Mouse (Mus musculus): ENCODE measurements at regions not wholly inside any gene's neighbourhood (a gene's known extent, or its start where the extent isn't known, plus 50 kb on each side); places are given as distances from the start of the nearest gene placed in this dataset.

- Histone ChIP-seq H3K36me3 (ENCODE audit: control insufficient read depth, insufficient read depth) (no peaks in the 10 kb centered on the region), H3K27me3 (replicated peaks; ENCODE audit: control insufficient read depth, insufficient read depth, low read length) (no peaks in the 10 kb centered on the region), H3K9me3 (ENCODE audit: control insufficient read depth) (no peaks in the 10 kb centered on the region), H3K27ac (ENCODE audit: low read depth, low read length) (no peak overlapping the region), H3K9ac (ENCODE audit: low read depth, low read length) (no peak overlapping the region), H3K4me1 (replicated peaks; ENCODE audit: control insufficient read depth, insufficient read depth, low read length) (0 out of 2 replicates have a peak, but pooled peaks cover 3% of the 10 kb centered on the region), H3K4me3 (ENCODE audit: low read depth, low read length) (no peak overlapping the region), H3K4me2 (replicated peaks; ENCODE audit: low read depth) (no peak overlapping the region)
- ATAC-seq = no peak
- TF ChIP-seq CTCF (IDR thresholded peaks at IDR 0.05; ENCODE audit: low read depth) = no peak
- 64% methylated on average over 13 of the region's 13 CpGs for WGBS
These were observed 65.4 kb upstream of the Mitf start for GRCm38 (mm10) chr6:97741427-97741826.

DNA sequence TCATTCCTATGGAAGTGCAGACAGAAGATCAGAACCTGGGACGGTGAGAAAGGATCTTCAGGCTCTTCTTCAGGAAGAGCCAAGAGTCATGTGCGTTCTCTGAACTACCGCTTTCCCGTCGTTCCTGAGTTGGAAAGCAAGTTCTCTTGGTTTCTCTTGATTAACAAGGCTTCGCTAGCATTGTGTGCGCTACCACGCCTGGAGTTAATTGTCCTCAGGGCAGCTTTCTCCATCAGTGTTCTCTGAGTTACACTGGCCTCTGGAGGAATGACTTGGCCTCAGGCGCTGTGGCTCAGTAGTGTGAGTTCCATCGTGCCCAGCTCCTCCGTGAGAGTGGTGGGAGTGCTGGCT, 66.0 kb upstream of the Mitf start:
- Histone ChIP-seq H3K4me2 (replicated peaks; ENCODE audit: low read depth) (no peak overlapping the region), H3K27ac (ENCODE audit: low read depth, low read length) (no peak overlapping the region), H3K9me3 (ENCODE audit: control insufficient read depth) (no peaks in the 10 kb centered on the region), H3K9ac (ENCODE audit: low read depth, low read length) (no peak overlapping the region), H3K36me3 (ENCODE audit: control insufficient read depth, insufficient read depth) (no peaks in the 10 kb centered on the region), H3K4me3 (ENCODE audit: low read depth, low read length) (no peak overlapping the region), H3K27me3 (replicated peaks; ENCODE audit: control insufficient read depth, insufficient read depth, low read length) (no peaks in the 10 kb centered on the region), H3K4me1 (replicated peaks; ENCODE audit: control insufficient read depth, insufficient read depth, low read length) (0 out of 2 replicates have a peak, but pooled peaks cover 3% of the 10 kb centered on the region)
- 63% methylated on average over 11 of the region's 11 CpGs for WGBS
- ATAC-seq = no peak
- TF ChIP-seq CTCF (IDR thresholded peaks at IDR 0.05; ENCODE audit: low read depth) = no peak

GRCm38 (mm10) chr6:97740107-97740850, 66.6 kb upstream of the Mitf start:
- H3K27me3 ChIP-seq (replicated peaks; ENCODE audit: control insufficient read depth, insufficient read depth, low read length) = no peaks in the 10 kb centered on the region
- H3K9me3 ChIP-seq (ENCODE audit: control insufficient read depth) = no peaks in the 10 kb centered on the region
- 0 out of 2 replicates have a peak, but pooled peaks cover 3% of the 10 kb centered on the region for H3K4me1 ChIP-seq (replicated peaks; ENCODE audit: control insufficient read depth, insufficient read depth, low read length)
- ATAC-seq = no peak
- 28% methylated on average over 13 of the region's 13 CpGs for WGBS
- H3K4me2 ChIP-seq (replicated peaks; ENCODE audit: low read depth) = no peak overlapping the region
- H3K36me3 ChIP-seq (ENCODE audit: control insufficient read depth, insufficient read depth) = no peaks in the 10 kb centered on the region
- H3K27ac ChIP-seq (ENCODE audit: low read depth, low read length) = no peak overlapping the region
- H3K4me3 ChIP-seq (ENCODE audit: low read depth, low read length) = no peak overlapping the region
- H3K9ac ChIP-seq (ENCODE audit: low read depth, low read length) = no peak overlapping the region
- TF ChIP-seq CTCF (IDR thresholded peaks at IDR 0.05; ENCODE audit: low read depth) = peak; percentile 81

DNA sequence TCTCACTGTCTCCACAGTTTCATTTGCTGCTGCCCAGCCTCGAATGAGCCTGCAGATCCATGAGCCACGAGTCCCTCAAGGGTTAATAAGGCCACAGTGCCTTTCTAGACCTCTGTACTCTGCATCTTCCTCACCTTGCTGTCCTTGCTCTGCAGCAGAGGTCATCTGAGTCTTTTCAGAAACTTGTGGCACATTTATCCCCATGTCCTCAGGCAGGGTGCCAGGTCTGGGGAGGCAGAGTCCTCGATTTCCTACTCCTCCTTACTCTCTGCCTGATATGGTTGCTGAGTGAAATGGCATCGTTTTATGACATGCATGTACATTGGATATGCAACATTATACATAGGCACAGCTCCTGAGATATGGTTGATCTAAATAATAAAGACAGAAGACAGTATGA, 68.0 kb upstream of the Mitf start:
- Histone ChIP-seq H3K4me3 (ENCODE audit: low read depth, low read length) (no peak overlapping the region), H3K27me3 (replicated peaks; ENCODE audit: control insufficient read depth, insufficient read depth, low read length) (no peaks in the 10 kb centered on the region), H3K9ac (ENCODE audit: low read depth, low read length) (no peak overlapping the region), H3K4me2 (replicated peaks; ENCODE audit: low read depth) (no peak overlapping the region), H3K36me3 (ENCODE audit: control insufficient read depth, insufficient read depth) (no peaks in the 10 kb centered on the region), H3K4me1 (replicated peaks; ENCODE audit: control insufficient read depth, insufficient read depth, low read length) (0 out of 2 replicates have a peak, but pooled peaks cover 3% of the 10 kb centered on the region), H3K9me3 (ENCODE audit: control insufficient read depth) (no peaks in the 10 kb centered on the region), H3K27ac (ENCODE audit: low read depth, low read length) (no peak overlapping the region)
- WGBS = 69% methylated on average over 4 of the region's 4 CpGs
- ATAC-seq = no peak
- TF ChIP-seq CTCF (IDR thresholded peaks at IDR 0.05; ENCODE audit: low read depth) = no peak

GRCm38 (mm10) chr6:97730835-97731234, 76.0 kb upstream of the Mitf start:
- Histone ChIP-seq H3K9ac (ENCODE audit: low read depth, low read length) (no peak overlapping the region), H3K4me3 (ENCODE audit: low read depth, low read length) (no peak overlapping the region), H3K27me3 (replicated peaks; ENCODE audit: control insufficient read depth, insufficient read depth, low read length) (no peaks in the 10 kb centered on the region), H3K36me3 (ENCODE audit: control insufficient read depth, insufficient read depth) (no peaks in the 10 kb centered on the region), H3K9me3 (ENCODE audit: control insufficient read depth) (no peaks in the 10 kb centered on the region), H3K4me1 (replicated peaks; ENCODE audit: control insufficient read depth, insufficient read depth, low read length) (no peaks in the 10 kb centered on the region), H3K27ac (ENCODE audit: low read depth, low read length) (no peak overlapping the region), H3K4me2 (replicated peaks; ENCODE audit: low read depth) (no peak overlapping the region)
- ATAC-seq = no peak
- no peak for TF ChIP-seq CTCF (IDR thresholded peaks at IDR 0.05; ENCODE audit: low read depth)

DNA sequence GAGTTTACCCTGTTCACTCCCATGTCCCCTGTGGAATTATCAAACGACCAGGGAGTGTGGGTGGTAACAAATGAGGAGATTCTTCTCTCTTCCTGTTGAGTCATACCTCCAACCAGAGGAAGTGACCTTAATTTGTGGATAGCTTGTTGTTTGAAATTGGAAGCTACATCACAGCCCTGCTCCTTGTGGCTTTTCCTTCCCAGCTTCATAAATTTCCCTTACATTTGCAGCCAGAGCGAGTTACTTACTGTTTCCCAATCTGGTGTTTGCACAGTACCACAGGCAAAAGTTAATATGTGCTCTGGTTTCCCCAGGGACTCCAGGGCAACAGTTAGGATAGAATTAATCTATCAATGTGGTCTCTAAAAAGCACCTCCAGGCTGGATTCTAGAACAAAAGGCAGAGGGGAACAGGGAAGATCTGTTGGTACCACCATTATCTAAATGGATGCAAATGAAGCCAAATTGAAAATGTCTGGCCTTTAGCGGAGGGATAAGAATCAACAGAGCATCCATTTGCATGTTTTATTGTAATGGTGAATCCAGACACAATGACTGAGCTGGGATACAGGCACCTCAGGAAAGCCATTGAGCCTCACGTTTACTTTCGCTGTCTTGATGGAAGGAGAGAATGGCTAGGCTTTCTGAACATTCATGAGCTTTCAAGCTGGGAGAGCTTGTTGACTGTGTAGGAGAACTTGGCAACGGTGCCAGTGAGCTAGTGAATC, 88.5 kb upstream of the Mitf start:
- no peak for ATAC-seq
- TF ChIP-seq CTCF (IDR thresholded peaks at IDR 0.05; ENCODE audit: low read depth) = no peak
- H3K27me3 ChIP-seq (replicated peaks; ENCODE audit: control insufficient read depth, insufficient read depth, low read length) = no peaks in the 10 kb centered on the region
- WGBS = 48% methylated on average over 6 of the region's 6 CpGs
- H3K9me3 ChIP-seq (ENCODE audit: control insufficient read depth) = no peaks in the 10 kb centered on the region
- H3K4me1 ChIP-seq (replicated peaks; ENCODE audit: control insufficient read depth, insufficient read depth, low read length) = no peaks in the 10 kb centered on the region
- no peaks in the 10 kb centered on the region for H3K36me3 ChIP-seq (ENCODE audit: control insufficient read depth, insufficient read depth)
- no peak overlapping the region for H3K4me2 ChIP-seq (replicated peaks; ENCODE audit: low read depth)
- H3K9ac ChIP-seq (ENCODE audit: low read depth, low read length) = no peak overlapping the region
- H3K27ac ChIP-seq (ENCODE audit: low read depth, low read length) = no peak overlapping the region
- H3K4me3 ChIP-seq (ENCODE audit: low read depth, low read length) = no peak overlapping the region

All from intestine, postnatal 0 days (tissue).